Mouse (Mus musculus): ENCODE results near the gene Dusp5. TPM values are rescaled to one million over a fixed set of nuclear protein-coding genes. Genes with fewer than 3 reads are reported as not detected.
"Not testable (repeated sequence)": the region's sequence is repeated elsewhere in the genome, so short reads cannot be mapped to it uniquely, and the experiment has no call there.

The Dusp5 gene
- polyA plus RNA-seq, 1 experiment from 2014 or later = 7.4 TPM

DNA sequence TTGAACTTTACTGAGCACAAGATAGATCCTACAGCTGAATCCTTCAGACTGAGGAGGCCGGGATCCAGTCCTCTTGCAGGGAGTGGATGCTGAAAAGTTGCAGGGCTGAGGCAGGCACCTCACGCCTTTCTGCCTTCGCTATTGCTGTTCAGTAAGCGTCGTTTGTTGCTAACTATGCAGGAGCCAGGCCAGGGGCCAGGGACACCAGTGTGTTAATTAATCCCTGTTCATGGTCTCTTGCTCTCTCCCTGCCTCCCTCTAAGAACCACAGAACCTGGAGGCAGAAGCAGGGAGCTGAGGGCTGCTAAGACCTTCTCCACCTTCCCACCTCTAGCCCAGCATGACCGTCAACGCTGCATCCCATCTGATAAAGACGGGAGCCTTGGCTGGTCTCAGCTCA is 29.9 kb upstream of the Dusp5 start:
- no peak overlapping the region for H3K9ac ChIP-seq
- H3K4me3 ChIP-seq = no peak overlapping the region
- H3K27me3 ChIP-seq = no peaks in the 10 kb centered on the region
- no peak for ATAC-seq (replicated peaks; ENCODE audit: insufficient number of reproducible peaks, insufficient read depth, low FRiP score, low read depth)
- no peak overlapping the region for H3K27ac ChIP-seq
- no peaks in the 10 kb centered on the region for H3K36me3 ChIP-seq
- WGBS = 89% methylated on average over 8 of the region's 8 CpGs
- H3K9me3 ChIP-seq (replicated peaks) = no peaks in the 10 kb centered on the region
- H3K4me1 ChIP-seq (replicated peaks) = peaks cover 29% of the 10 kb centered on the region
- no peak overlapping the region for H3K4me2 ChIP-seq

DNA sequence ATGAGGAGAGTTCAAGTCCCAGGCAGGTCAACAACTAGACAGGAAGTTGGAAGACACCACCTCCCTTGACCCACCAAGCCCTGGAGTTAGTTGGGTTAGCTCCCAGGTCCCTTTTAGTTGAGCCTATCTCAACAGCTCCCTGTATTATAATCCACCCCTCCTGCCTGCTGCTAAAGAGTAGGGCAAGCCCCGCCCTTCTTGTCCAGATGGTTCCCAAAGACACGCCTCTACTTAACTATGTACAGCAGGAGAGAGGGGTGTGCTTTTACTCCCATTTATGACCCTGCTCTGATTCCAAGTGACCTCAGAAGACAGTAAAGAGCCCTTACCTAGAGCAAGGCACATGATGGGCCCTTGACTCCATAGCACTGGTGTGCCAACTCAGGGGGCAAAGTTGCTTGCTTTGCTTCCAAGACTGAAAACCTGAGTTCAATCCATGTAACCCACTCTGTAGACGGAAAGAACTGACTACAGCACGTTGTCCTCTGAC is 29.4 kb upstream of the Dusp5 start:
- 84% methylated on average over 4 of the region's 4 CpGs for WGBS

DNA sequence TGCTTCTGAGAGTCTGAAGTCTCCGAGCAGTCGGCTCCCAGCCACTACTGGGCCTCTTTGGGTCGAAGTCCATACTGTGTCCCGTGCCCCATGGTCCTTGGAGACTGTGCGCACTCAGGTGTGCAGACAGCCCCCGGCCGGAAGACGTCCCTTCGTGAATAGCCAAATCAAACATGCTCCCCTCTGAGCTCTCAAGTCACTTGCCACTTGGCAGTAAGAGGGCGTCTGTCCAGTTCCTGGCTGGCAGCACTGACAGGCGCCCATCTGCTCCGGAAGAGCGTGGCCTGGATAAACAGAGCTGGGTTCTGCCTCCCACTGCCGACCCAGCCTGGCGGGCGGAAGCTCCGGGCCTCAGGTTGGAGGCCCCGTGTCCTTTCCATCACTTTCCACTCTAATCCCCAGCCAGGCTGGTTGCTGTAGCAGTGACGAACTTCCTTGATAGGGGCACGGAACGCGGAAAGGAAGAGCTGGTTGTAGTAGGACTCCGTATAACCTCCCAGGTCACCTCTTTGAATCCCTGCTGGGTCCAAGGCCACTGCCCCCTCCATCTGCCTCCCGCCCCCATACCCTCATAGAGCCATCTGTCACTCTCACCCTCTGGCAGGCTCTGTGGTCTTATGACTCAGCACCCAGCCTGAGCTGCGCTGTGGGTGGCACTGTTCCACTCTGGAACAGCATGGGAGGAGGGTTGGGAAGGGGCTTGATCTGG is 28.5 kb upstream of the Dusp5 start:
- H3K4me2 ChIP-seq = 0 out of 2 replicates have a peak overlapping the region, but pooled peaks have one; percentile 1

More for the DNA sequence above, 29.4 kb upstream of the Dusp5 start:
- Histone ChIP-seq H3K27me3 (no peaks in the 10 kb centered on the region), H3K9ac (no peak overlapping the region), H3K36me3 (no peaks in the 10 kb centered on the region), H3K4me1 (replicated peaks) (peaks cover 29% of the 10 kb centered on the region), H3K27ac (no peak overlapping the region), H3K4me3 (no peak overlapping the region), H3K4me2 (no peak overlapping the region), H3K9me3 (replicated peaks) (no peaks in the 10 kb centered on the region)
- no peak for ATAC-seq (replicated peaks; ENCODE audit: insufficient number of reproducible peaks, insufficient read depth, low FRiP score, low read depth)

DNA sequence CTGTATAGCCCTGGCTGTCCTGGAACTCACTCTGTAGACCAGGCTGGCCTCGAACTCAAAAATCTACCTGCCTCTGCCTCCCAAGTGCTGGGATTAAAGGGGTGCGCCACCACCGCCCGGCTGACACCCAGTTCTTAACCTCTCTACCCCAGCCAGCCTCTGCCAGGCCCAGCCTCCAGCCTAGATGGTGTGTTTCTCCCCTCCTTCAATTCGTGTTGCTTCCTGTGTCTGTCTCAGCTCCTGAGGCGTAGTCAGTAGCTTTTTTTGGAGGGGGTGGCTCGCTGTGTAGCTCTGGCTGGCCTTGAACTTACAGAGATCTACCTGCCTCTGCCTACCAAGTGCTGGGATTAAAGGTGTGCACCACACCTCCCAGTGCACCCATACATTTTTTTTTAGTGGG is 27.7 kb upstream of the Dusp5 start:
- H3K9me3 ChIP-seq (replicated peaks); H3K36me3 ChIP-seq; H3K9ac ChIP-seq; ATAC-seq (replicated peaks; ENCODE audit: insufficient number of reproducible peaks, insufficient read depth, low FRiP score, low read depth); H3K27me3 ChIP-seq; H3K4me3 ChIP-seq; H3K27ac ChIP-seq; H3K4me2 ChIP-seq: not testable (repeated sequence)
- peaks cover 38% of the 10 kb centered on the region for H3K4me1 ChIP-seq (replicated peaks)
- 85% methylated on average over 7 of the region's 7 CpGs for WGBS

More for the DNA sequence above, 28.5 kb upstream of the Dusp5 start:
- no peak overlapping the region for H3K27ac ChIP-seq
- ATAC-seq (replicated peaks; ENCODE audit: insufficient number of reproducible peaks, insufficient read depth, low FRiP score, low read depth) = peak; percentile 24; the same call in 1 of the 2 replicates
- WGBS = 55% methylated on average over 25 of the region's 25 CpGs
- no peak overlapping the region for H3K9ac ChIP-seq
- H3K27me3 ChIP-seq = no peaks in the 10 kb centered on the region
- no peaks in the 10 kb centered on the region for H3K36me3 ChIP-seq
- H3K9me3 ChIP-seq (replicated peaks) = no peaks in the 10 kb centered on the region
- no peak overlapping the region for H3K4me3 ChIP-seq
- peaks cover 31% of the 10 kb centered on the region for H3K4me1 ChIP-seq (replicated peaks)

DNA sequence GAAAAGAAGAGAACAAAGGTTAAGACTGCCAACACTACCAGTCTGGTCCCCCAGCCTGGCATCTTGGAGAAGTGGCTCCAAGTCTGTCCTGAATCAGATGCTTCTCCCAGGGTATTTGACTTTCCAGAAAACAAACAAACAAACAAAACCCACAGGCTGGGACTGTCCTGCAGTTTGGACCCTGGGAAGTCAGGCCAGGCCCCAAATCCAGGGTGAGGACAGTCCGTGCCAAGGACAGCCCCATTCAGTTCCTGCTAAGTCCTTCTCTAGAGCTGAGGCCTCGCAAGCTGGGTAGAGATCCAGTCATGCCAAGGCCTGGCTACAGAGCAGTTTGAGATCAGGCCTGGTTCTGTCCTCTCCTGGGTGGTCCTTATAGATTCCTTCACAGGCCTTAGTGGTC is 27.1 kb upstream of the Dusp5 start:
- Histone ChIP-seq H3K4me2 (no peak overlapping the region), H3K27me3 (no peaks in the 10 kb centered on the region), H3K27ac (no peak overlapping the region), H3K9ac (no peak overlapping the region), H3K36me3 (no peaks in the 10 kb centered on the region), H3K4me1 (replicated peaks) (peaks cover 38% of the 10 kb centered on the region), H3K4me3 (no peak overlapping the region), H3K9me3 (replicated peaks) (no peaks in the 10 kb centered on the region)
- no peak for ATAC-seq (replicated peaks; ENCODE audit: insufficient number of reproducible peaks, insufficient read depth, low FRiP score, low read depth)
- 87% methylated on average over 2 of the region's 2 CpGs for WGBS

DNA sequence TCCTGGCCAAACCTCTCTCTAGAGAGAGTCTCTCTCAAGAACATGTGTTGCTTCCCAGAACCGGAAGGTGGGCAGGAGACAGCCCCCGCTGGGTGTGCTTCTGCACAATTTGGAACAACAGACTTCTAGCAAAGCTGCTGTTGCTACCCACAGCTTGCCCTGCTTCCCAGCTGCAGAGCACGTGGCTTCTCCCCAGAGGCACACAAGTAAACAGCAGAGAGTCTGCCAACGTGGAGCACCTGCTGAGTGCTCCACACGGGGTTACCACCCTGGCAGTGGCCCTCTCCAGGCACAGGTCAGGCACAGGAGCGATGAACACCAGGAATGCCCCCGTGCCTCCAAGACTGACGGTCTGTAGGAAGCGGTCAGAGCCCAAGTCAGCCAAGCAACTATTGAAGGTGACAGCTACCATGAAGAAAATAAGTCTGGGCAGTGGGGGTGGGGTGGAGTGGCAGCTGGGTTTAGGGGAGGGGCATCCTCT is 26.0 kb upstream of the Dusp5 start:
- Histone ChIP-seq H3K27ac (no peak overlapping the region), H3K27me3 (no peaks in the 10 kb centered on the region), H3K4me3 (no peak overlapping the region), H3K4me1 (replicated peaks) (peaks cover 48% of the 10 kb centered on the region), H3K9ac (no peak overlapping the region), H3K9me3 (replicated peaks) (no peaks in the 10 kb centered on the region), H3K4me2 (no peak overlapping the region), H3K36me3 (no peaks in the 10 kb centered on the region)
- no peak for ATAC-seq (replicated peaks; ENCODE audit: insufficient number of reproducible peaks, insufficient read depth, low FRiP score, low read depth)
- 59% methylated on average over 9 of the region's 9 CpGs for WGBS

DNA sequence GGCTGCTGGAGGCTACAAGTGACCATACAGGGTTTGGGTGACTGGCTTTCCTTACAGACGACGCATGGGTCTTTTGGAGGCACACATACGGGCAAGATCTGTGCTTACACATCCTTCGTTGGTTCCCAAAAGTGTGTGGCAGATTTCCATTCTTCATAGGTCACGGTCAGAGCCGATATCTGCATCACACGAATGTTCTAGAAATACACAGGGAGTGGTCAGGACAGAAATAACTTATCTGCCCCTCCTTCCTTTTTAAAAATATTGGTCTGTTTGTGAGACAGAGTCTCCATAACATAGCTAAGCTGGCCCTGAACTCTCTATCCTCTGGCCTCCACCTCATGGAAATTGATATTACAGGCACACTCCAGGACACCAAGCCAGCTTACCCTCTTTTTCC is 24.7 kb upstream of the Dusp5 start:
- peaks cover 50% of the 10 kb centered on the region for H3K4me1 ChIP-seq (replicated peaks)
- H3K9ac ChIP-seq = no peak overlapping the region
- no peaks in the 10 kb centered on the region for H3K27me3 ChIP-seq
- no peaks in the 10 kb centered on the region for H3K36me3 ChIP-seq
- 0 out of 2 replicates have a peak overlapping the region, but pooled peaks have one; percentile 50 for H3K27ac ChIP-seq
- no peak overlapping the region for H3K4me2 ChIP-seq
- WGBS = 48% methylated on average over 7 of the region's 7 CpGs
- no peak overlapping the region for H3K4me3 ChIP-seq
- ATAC-seq (replicated peaks; ENCODE audit: insufficient number of reproducible peaks, insufficient read depth, low FRiP score, low read depth) = no peak
- H3K9me3 ChIP-seq (replicated peaks) = no peaks in the 10 kb centered on the region

DNA sequence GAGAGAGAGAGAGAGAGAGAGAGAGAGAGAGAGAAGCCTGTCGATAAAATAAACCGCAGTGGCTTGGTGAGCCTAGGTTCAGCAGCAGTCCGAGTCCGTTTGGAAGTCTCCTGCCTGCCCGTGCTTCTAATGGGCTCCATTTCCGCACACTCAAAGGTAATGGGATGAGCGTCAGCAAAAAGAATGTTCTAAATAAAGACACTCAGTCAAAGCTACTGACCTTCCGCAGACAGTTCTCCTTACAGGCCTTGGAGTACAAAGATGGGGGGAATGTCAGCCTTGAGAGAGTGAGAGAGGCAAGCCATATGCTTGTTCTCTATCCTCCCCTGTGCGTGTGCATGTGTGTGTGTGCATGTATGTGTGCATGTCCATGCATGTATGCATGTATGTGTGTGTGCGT is 23.2 kb upstream of the Dusp5 start:
- Histone ChIP-seq H3K36me3 (no peaks in the 10 kb centered on the region), H3K4me1 (replicated peaks) (peaks cover 43% of the 10 kb centered on the region), H3K9me3 (replicated peaks) (no peaks in the 10 kb centered on the region), H3K4me3 (no peak overlapping the region), H3K4me2 (peak overlapping the region; percentile 14; the same call in 1 of the 2 replicates), H3K27me3 (no peaks in the 10 kb centered on the region), H3K27ac (peak overlapping the region; percentile 76), H3K9ac (no peak overlapping the region)
- peak; percentile 10; the same call in 1 of the 2 replicates for ATAC-seq (replicated peaks; ENCODE audit: insufficient number of reproducible peaks, insufficient read depth, low FRiP score, low read depth)
- 28% methylated on average over 10 of the region's 10 CpGs for WGBS

DNA sequence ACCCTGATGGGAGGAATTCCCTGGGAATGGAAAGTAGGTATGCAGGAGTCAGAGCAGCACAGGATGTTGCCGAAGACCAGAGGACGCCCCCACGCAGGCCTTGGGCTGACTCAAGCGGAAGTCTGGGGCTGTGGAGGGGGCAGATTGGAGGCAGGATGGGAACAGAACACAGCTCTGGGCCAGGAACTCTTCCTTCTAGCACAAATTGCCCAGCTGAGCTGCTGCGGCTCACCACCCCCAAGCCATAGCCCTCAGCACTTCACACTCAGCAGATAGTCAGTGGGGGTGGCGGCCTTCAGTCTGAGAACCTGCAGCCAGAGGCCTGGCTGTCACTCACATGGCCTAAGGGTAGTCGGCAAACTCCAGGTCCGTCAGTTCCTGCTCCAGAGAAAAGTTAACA is 21.4 kb upstream of the Dusp5 start:
- peaks cover 40% of the 10 kb centered on the region for H3K4me1 ChIP-seq (replicated peaks)
- no peak overlapping the region for H3K9ac ChIP-seq

DNA sequence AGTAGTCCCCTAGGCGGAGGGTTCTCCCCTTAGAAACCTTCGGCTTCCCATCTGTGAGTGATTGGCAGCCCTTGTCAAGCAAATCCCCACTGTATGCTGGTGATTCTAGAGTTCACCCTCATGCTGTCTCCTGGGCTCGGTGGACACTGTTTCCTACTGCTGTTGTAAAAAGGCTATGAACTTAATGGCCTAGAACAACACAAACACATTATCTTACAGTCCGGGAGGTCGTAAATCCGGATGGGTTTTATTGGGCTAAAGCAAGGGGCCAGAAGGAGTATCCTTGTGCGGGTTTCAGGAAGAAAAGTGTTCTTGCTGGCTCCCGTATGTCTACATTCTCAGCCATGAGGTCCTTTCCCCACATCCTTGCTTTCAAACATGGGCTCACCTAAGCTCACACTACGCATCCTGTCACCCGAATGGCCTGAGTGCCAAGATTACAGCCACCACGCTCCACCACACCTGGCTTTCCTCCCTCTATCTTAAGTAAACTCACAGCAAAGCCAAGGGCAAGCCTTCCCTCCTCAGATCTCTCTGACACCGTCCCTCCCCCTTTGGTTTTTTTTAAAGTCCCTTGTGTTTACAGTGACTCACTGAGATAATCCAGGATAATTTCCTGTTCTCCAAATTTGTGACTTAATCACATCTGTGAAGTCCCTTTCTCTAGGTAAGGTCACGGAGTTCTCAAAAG is 17.5 kb upstream of the Dusp5 start:
- no peak for ATAC-seq (replicated peaks; ENCODE audit: insufficient number of reproducible peaks, insufficient read depth, low FRiP score, low read depth)

More for the DNA sequence above, 21.4 kb upstream of the Dusp5 start:
- Histone ChIP-seq H3K4me2 (0 out of 2 replicates have a peak overlapping the region, but pooled peaks have one; percentile 17), H3K4me3 (no peak overlapping the region), H3K9me3 (replicated peaks) (no peaks in the 10 kb centered on the region), H3K27me3 (no peaks in the 10 kb centered on the region), H3K36me3 (no peaks in the 10 kb centered on the region), H3K27ac (peak overlapping the region; percentile 77)
- ATAC-seq (replicated peaks; ENCODE audit: insufficient number of reproducible peaks, insufficient read depth, low FRiP score, low read depth) = peak; percentile 60
- 19% methylated on average over 8 of the region's 8 CpGs for WGBS

DNA sequence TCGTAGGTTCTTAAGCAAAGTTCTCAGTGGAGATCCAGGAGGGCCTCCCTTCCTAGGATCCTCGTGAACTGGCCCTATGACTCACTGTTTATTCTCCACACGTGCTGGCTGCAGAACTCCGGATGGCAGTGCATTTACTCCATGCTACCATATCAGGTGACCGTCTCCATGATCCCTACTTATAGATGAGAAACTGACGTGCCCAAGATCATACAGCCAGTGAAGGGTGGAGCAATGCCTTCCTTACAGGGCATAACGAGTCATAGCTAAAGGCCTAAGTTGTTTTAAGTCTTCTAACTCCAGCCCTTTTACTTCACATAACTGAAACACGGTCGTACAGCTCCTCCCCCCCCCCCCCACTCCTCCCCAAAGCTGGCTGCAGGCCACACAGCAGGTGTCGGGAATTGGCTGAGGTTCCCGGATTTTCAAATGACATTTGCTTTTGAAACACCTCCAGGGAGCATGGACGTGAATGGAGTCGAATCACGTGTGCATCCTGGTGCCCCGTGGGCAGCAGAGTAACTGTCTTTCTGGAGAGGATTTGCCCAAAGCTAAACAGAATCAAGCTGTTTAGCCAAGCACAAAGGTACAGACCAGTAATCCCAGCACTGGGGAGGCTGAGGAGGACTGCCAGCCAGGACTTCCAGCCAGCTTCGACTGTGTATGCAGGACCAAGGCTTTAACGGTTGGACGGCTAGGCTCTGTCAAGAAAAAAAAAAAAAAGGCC is 11.4 kb upstream of the Dusp5 start:
- Histone ChIP-seq H3K27ac (no peak overlapping the region), H3K4me3 (no peak overlapping the region), H3K4me1 (replicated peaks) (peaks cover 18% of the 10 kb centered on the region), H3K27me3 (no peaks in the 10 kb centered on the region), H3K4me2 (no peak overlapping the region), H3K9me3 (replicated peaks) (no peaks in the 10 kb centered on the region), H3K9ac (no peak overlapping the region), H3K36me3 (no peaks in the 10 kb centered on the region)
- no peak for ATAC-seq (replicated peaks; ENCODE audit: insufficient number of reproducible peaks, insufficient read depth, low FRiP score, low read depth)
- 37% methylated on average over 18 of the region's 18 CpGs for WGBS

More for the DNA sequence above, 17.5 kb upstream of the Dusp5 start:
- Histone ChIP-seq H3K9ac (no peak overlapping the region), H3K27me3 (no peaks in the 10 kb centered on the region), H3K4me3 (no peak overlapping the region), H3K36me3 (no peaks in the 10 kb centered on the region), H3K4me1 (replicated peaks) (peaks cover 12% of the 10 kb centered on the region), H3K27ac (no peak overlapping the region), H3K4me2 (no peak overlapping the region), H3K9me3 (replicated peaks) (no peaks in the 10 kb centered on the region)
- 58% methylated on average over 13 of the region's 13 CpGs for WGBS
